ENCODE assay signal across 17 mouse cellular contexts in the genomic region with DNA sequence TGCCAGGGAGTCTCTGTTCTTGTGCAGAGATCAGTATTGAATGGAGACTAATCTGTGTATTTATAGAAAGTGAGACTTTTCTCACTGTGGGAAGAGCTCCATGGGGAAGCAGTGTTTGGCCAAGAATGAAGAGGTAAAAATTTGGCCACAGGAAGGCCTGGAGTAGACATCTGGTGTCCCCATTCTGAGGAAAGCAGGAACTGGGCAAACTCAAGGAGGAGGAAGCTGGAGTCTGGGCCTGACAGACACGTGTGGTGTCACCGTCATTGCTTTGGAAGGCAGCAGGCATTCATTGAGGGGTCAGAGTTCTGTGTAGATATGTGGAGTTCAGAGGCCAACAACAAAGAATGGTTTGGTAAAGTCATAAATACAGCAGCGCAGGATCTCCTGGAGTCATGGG.
DNase-seq lines count a peak whose midpoint lies in the region; ATAC-seq lines count a peak whose summit lies in the region.
"Had no signal": no experiment of that assay in that cellular context is flagged by ENCODE, and none has a peak within 500 bp of the region (broad histone marks: within the 10 kb centered on the region; RNA-seq: fewer than 3 reads in every experiment).

No protein-coding gene starts in this region.

- 62% methylated on average over 3 of the region's 3 CpGs for whole genome bisulfite sequencing in heart, embryonic 15.5 days
- WGBS in limb, embryonic 10.5 days: 71% methylated on average over 3 of the region's 3 CpGs
- WGBS in midbrain, embryonic 13.5 days: 71% methylated on average over 3 of the region's 3 CpGs
- 73% methylated on average over 3 of the region's 3 CpGs for WGBS in neural tube, embryonic 15.5 days

- no peak overlapping the region for H3K4me3 ChIP-seq in heart, embryonic 15.5 days
- H3K4me3 ChIP-seq in limb, embryonic 10.5 days: no peak overlapping the region
- H3K4me3 ChIP-seq in midbrain, embryonic 13.5 days (replicated peaks): no peak overlapping the region
- H3K4me3 ChIP-seq in neural tube, embryonic 15.5 days (replicated peaks): no peak overlapping the region
- H3K4me3 ChIP-seq: hindbrain, embryonic 10.5 days; liver, embryonic 15.5 days; midbrain, embryonic 10.5 days; myocyte had no signal

- peak overlapping the region; percentile 11; the same call in 1 of the 2 replicates for H3K27ac ChIP-seq in heart, embryonic 15.5 days
- H3K27ac ChIP-seq in limb, embryonic 10.5 days: peak overlapping the region; percentile 31
- no peak overlapping the region for H3K27ac ChIP-seq in midbrain, embryonic 13.5 days
- no peak overlapping the region for H3K27ac ChIP-seq in neural tube, embryonic 15.5 days (replicated peaks)
- H3K27ac ChIP-seq: hindbrain, embryonic 10.5 days; liver, embryonic 15.5 days; midbrain, embryonic 10.5 days had no signal

- H3K4me1 ChIP-seq in heart, embryonic 15.5 days (replicated peaks): peaks cover 9% of the 10 kb centered on the region
- peaks cover 58% of the 10 kb centered on the region for H3K4me1 ChIP-seq in limb, embryonic 10.5 days
- H3K4me1 ChIP-seq in midbrain, embryonic 13.5 days (replicated peaks): 0 out of 2 replicates have a peak, but pooled peaks cover 4% of the 10 kb centered on the region
- peaks cover 10% of the 10 kb centered on the region for H3K4me1 ChIP-seq in neural tube, embryonic 15.5 days
- H3K4me1 ChIP-seq: liver, embryonic 15.5 days had no signal

- no peaks in the 10 kb centered on the region for H3K9me3 ChIP-seq in heart, embryonic 15.5 days (replicated peaks)
- H3K9me3 ChIP-seq in limb, embryonic 10.5 days (replicated peaks): no peaks in the 10 kb centered on the region
- H3K9me3 ChIP-seq in midbrain, embryonic 13.5 days: no peaks in the 10 kb centered on the region
- no peaks in the 10 kb centered on the region for H3K9me3 ChIP-seq in neural tube, embryonic 15.5 days (replicated peaks)
- H3K9me3 ChIP-seq: hindbrain, embryonic 10.5 days; liver, embryonic 15.5 days; midbrain, embryonic 10.5 days had no signal

- no peak overlapping the region for H3K9ac ChIP-seq in heart, embryonic 15.5 days
- no peak overlapping the region for H3K9ac ChIP-seq in midbrain, embryonic 13.5 days (replicated peaks)
- no peak overlapping the region for H3K9ac ChIP-seq in neural tube, embryonic 15.5 days (replicated peaks)
- H3K9ac ChIP-seq: liver, embryonic 15.5 days had no signal

- ATAC-seq in heart, embryonic 15.5 days (replicated peaks; ENCODE audit: insufficient number of reproducible peaks, insufficient read depth, low FRiP score, low read depth): no peak
- ATAC-seq in midbrain, embryonic 13.5 days: no peak
- no peak for ATAC-seq in neural tube, embryonic 15.5 days (ENCODE audit: low FRiP score)
- ATAC-seq: forebrain, embryonic 14.5 days had no signal

- H3K27me3 ChIP-seq in heart, embryonic 15.5 days: no peaks in the 10 kb centered on the region
- H3K27me3 ChIP-seq in limb, embryonic 10.5 days (ENCODE audit: low read depth, poor library complexity, severe bottlenecking): no peaks in the 10 kb centered on the region
- no peaks in the 10 kb centered on the region for H3K27me3 ChIP-seq in midbrain, embryonic 13.5 days
- no peaks in the 10 kb centered on the region for H3K27me3 ChIP-seq in neural tube, embryonic 15.5 days (replicated peaks)
- H3K27me3 ChIP-seq: liver, embryonic 15.5 days had no signal

- intact Hi-C loops in heart, postnatal 36 days (cut with DNase I): no loop called here
- intact Hi-C loops in left cerebral cortex, postnatal 4 days (cut with DNase I): no loop called here

- H3K36me3 ChIP-seq in heart, embryonic 15.5 days: no peaks in the 10 kb centered on the region
- no peaks in the 10 kb centered on the region for H3K36me3 ChIP-seq in limb, embryonic 10.5 days
- no peaks in the 10 kb centered on the region for H3K36me3 ChIP-seq in midbrain, embryonic 13.5 days
- no peaks in the 10 kb centered on the region for H3K36me3 ChIP-seq in neural tube, embryonic 15.5 days
- H3K36me3 ChIP-seq: hindbrain, embryonic 10.5 days; liver, embryonic 15.5 days; midbrain, embryonic 10.5 days had no signal

- no peak for DNase-seq in heart, postnatal 36 days
- DNase-seq in cerebellum, adult 11-12 months: peak; percentile 59
- DNase-seq in cerebellum, postnatal 10 days: peak; percentile 42 to 54
- peak; percentile 26 for DNase-seq in limb, embryonic 10.5 days (ENCODE audit: low spot score)
- no peak for DNase-seq in left cerebral cortex, postnatal 4 days
- DNase-seq: adrenal gland, adult 2 months; gastrocnemius, postnatal 14 days; kidney, postnatal 25 days; thymus, postnatal 25 days had no signal

- H3K4me2 ChIP-seq in heart, embryonic 15.5 days: no peak overlapping the region
- H3K4me2 ChIP-seq in midbrain, embryonic 13.5 days (replicated peaks): no peak overlapping the region
- no peak overlapping the region for H3K4me2 ChIP-seq in neural tube, embryonic 15.5 days
- H3K4me2 ChIP-seq: liver, embryonic 15.5 days had no signal

Comparison
In these comparisons a context has a peak if more than half of its experiments do, and no peak if none do; other contexts are left out.
1. H3K27ac ChIP-seq: peak in heart, embryonic 15.5 days (single experiment) and limb, embryonic 10.5 days (single experiment); none in midbrain, embryonic 13.5 days (single experiment) and neural tube, embryonic 15.5 days (single experiment).
2. DNase-seq: peak in cerebellum, adult 11-12 months (single experiment), cerebellum, postnatal 10 days (2 of 2) and limb, embryonic 10.5 days (single experiment); none in heart, postnatal 36 days (0 of 2) and left cerebral cortex, postnatal 4 days (single experiment).